Mouse (Mus musculus) MEL (cell line): ENCODE results near the gene Stom. TPM values are rescaled to one million over a fixed set of nuclear protein-coding genes. Genes with fewer than 3 reads are reported as not detected.
A peak's percentile ranks its signal among the peaks of the same experiment; 100 is the strongest.

Experiments
- DNase-seq: peaks from one replicate; pipeline ENCODE4 v3.0.0; 2011; ENCODE audit warnings: low read depth, low spot score
- H3K27ac ChIP-seq: 2 replicates; pipeline ENCODE4 v1.5.1; 2012; ENCODE audit warnings: low read depth, mild to moderate bottlenecking, control low read depth, low read length, moderate library complexity; ENCODE audit not compliant: control insufficient read depth
- H3K27me3 ChIP-seq, 2 experiments: fragments of 150-350 bp in 1 of 2; sonication (generic) in 1 of 2; 2 replicates each; pipeline ENCODE4 v1.6.1; 2012; ENCODE audit warnings: low read length in 2 of 2, mild to moderate bottlenecking in 2 of 2, improper control_type of control experiment in 1 of 2, moderate library complexity in 1 of 2; ENCODE audit not compliant: insufficient read depth in 2 of 2, control insufficient read depth in 1 of 2
- H3K36me3 ChIP-seq, 2 experiments: 2 replicates each; pipeline ENCODE4 v1.6.1; 2012 to 2014; ENCODE audit warnings: low read length in 2 of 2, improper control_type of control experiment in 1 of 2, inconsistent platforms in 1 of 2, mild to moderate bottlenecking in 1 of 2; ENCODE audit not compliant: insufficient read depth in 2 of 2, control insufficient read depth in 1 of 2
- H3K4me1 ChIP-seq, 2 experiments: fragments of 150-350 bp in 1 of 2; sonication (generic) in 1 of 2; 2 replicates each; pipeline ENCODE4 v1.6.1; 2012; ENCODE audit warnings: low read length in 2 of 2, improper control_type of control experiment in 1 of 2, mild to moderate bottlenecking in 1 of 2; ENCODE audit not compliant: insufficient read depth in 2 of 2, control insufficient read depth in 1 of 2
- H3K4me3 ChIP-seq, 2 experiments: fragments of 150-350 bp in 1 of 2; sonication (generic) in 1 of 2; 2 replicates each; pipeline ENCODE4 v1.5.1; 2012; ENCODE audit warnings: low read depth in 2 of 2, low read length in 2 of 2, mild to moderate bottlenecking in 2 of 2, moderate library complexity in 2 of 2, control low read depth in 1 of 2, improper control_type of control experiment in 1 of 2; ENCODE audit not compliant: control insufficient read depth in 1 of 2, insufficient read depth in 1 of 2
- H3K79me2 ChIP-seq: 2 replicates; pipeline ENCODE4 v1.6.1; 2012; ENCODE audit warnings: mild to moderate bottlenecking, low read length, moderate library complexity; ENCODE audit not compliant: control insufficient read depth, poor library complexity, insufficient read depth
- H3K9ac ChIP-seq: 2 replicates; pipeline ENCODE4 v1.6.1; 2012; ENCODE audit warnings: low read depth, mild to moderate bottlenecking, control low read depth, low read length, moderate library complexity; ENCODE audit not compliant: control insufficient read depth, poor library complexity, severe bottlenecking
- H3K9me3 ChIP-seq: fragments of 150-350 bp; sonication (generic); replicated peaks from 2 replicates; pipeline ENCODE4 v1.6.1; 2012; ENCODE audit warnings: mild to moderate bottlenecking, low read length, improper control_type of control experiment, moderate library complexity; ENCODE audit not compliant: insufficient read depth
- BHLHE40 ChIP-seq: IDR thresholded peaks from 2 replicates; pipeline ENCODE4 v1.6.1; 2012; ENCODE audit warnings: low read depth, mild to moderate bottlenecking, inconsistent platforms, low read length, improper control_type of control experiment, borderline replicate concordance
- CHD1 ChIP-seq: IDR thresholded peaks from 2 replicates; pipeline ENCODE4 v1.6.1; 2012; ENCODE audit warnings: low read depth, mild to moderate bottlenecking, inconsistent platforms, low read length, improper control_type of control experiment
- CHD2 ChIP-seq: IDR thresholded peaks from 2 replicates; pipeline ENCODE4 v1.6.1; 2011; ENCODE audit warnings: low read length, improper control_type of control experiment
- CTCF ChIP-seq, 3 experiments: IDR thresholded peaks in 2 of 3; conservative IDR thresholded peaks in 1 of 3; 2 replicates each; pipeline ENCODE4 v1.5.1; 2011 to 2012; ENCODE audit warnings: low read length in 3 of 3, low read depth in 2 of 3, mild to moderate bottlenecking in 2 of 3, improper control_type of control experiment in 1 of 3, inconsistent platforms in 1 of 3, mixed read lengths in 1 of 3, moderate library complexity in 1 of 3; ENCODE audit not compliant: control insufficient read depth in 1 of 3, insufficient read depth in 1 of 3, poor library complexity in 1 of 3, severe bottlenecking in 1 of 3
- E2F4 ChIP-seq: IDR thresholded peaks from 2 replicates; pipeline ENCODE4 v1.6.1; 2011; ENCODE audit warnings: low read depth, low read length, improper control_type of control experiment, borderline replicate concordance
- ELF1 ChIP-seq: IDR thresholded peaks from 2 replicates; pipeline ENCODE4 v1.6.1; 2014; ENCODE audit warnings: low read depth, mild to moderate bottlenecking, inconsistent platforms, low read length, improper control_type of control experiment, moderate library complexity
- EP300 ChIP-seq, 2 experiments: IDR thresholded peaks; 2 replicates each; pipeline ENCODE4 v1.6.1; 2011; ENCODE audit warnings: improper control_type of control experiment in 2 of 2, low read length in 2 of 2, low read depth in 1 of 2, mild to moderate bottlenecking in 1 of 2
- ETS1 ChIP-seq: IDR thresholded peaks from 2 replicates; pipeline ENCODE4 v1.6.1; 2012; ENCODE audit warnings: low read depth, mild to moderate bottlenecking, inconsistent platforms, low read length, improper control_type of control experiment, moderate library complexity
- MAFK ChIP-seq: IDR thresholded peaks from 2 replicates; pipeline ENCODE4 v1.6.1; 2011; ENCODE audit warnings: low read depth, mild to moderate bottlenecking, low read length, improper control_type of control experiment, borderline replicate concordance
- MEF2A ChIP-seq: IDR thresholded peaks from 2 replicates; pipeline ENCODE4 v1.6.1; 2014; ENCODE audit warnings: low read depth, mild to moderate bottlenecking, inconsistent platforms, low read length, improper control_type of control experiment; ENCODE audit not compliant: poor library complexity, insufficient replicate concordance, severe bottlenecking; ENCODE audit errors: extremely low read depth
- MXI1 ChIP-seq: IDR thresholded peaks from 2 replicates; pipeline ENCODE4 v1.6.1; 2011; ENCODE audit warnings: mild to moderate bottlenecking, low read depth, low read length, improper control_type of control experiment
- MYC ChIP-seq: IDR thresholded peaks from 2 replicates; pipeline ENCODE4 v1.6.1; 2011; ENCODE audit warnings: low read depth, mild to moderate bottlenecking, low read length, improper control_type of control experiment, moderate library complexity
- NRF1 ChIP-seq: IDR thresholded peaks from 2 replicates; pipeline ENCODE4 v1.6.1; 2014; ENCODE audit warnings: low read depth, mild to moderate bottlenecking, inconsistent platforms, low read length, improper control_type of control experiment, moderate library complexity; ENCODE audit not compliant: poor library complexity, insufficient read depth, severe bottlenecking
- POLR2AphosphoS5 ChIP-seq: IDR thresholded peaks from 2 replicates; pipeline ENCODE4 v1.6.1; 2012; ENCODE audit warnings: low read depth, borderline replicate concordance, mild to moderate bottlenecking, inconsistent platforms, low read length, moderate library complexity, mixed read lengths
- RCOR1 ChIP-seq: IDR thresholded peaks from 2 replicates; pipeline ENCODE4 v1.6.1; 2012; ENCODE audit warnings: low read depth, mild to moderate bottlenecking, inconsistent platforms, low read length, improper control_type of control experiment
- TCF12 ChIP-seq: IDR thresholded peaks from 2 replicates; pipeline ENCODE4 v1.6.1; 2014; ENCODE audit warnings: low read depth, mild to moderate bottlenecking, inconsistent platforms, low read length, improper control_type of control experiment, moderate library complexity
- UBTF ChIP-seq: IDR thresholded peaks from 2 replicates; pipeline ENCODE4 v1.6.1; 2012; ENCODE audit warnings: low read depth, mild to moderate bottlenecking, inconsistent platforms, low read length, improper control_type of control experiment, moderate library complexity, borderline replicate concordance; ENCODE audit not compliant: insufficient read depth
- USF1 ChIP-seq: IDR thresholded peaks from 2 replicates; pipeline ENCODE4 v1.6.1; 2014; ENCODE audit warnings: low read depth, mild to moderate bottlenecking, inconsistent platforms, low read length, improper control_type of control experiment, moderate library complexity
- ZMIZ1 ChIP-seq: IDR thresholded peaks from 2 replicates; pipeline ENCODE4 v1.6.1; 2012; ENCODE audit warnings: low read depth, mild to moderate bottlenecking, inconsistent platforms, low read length, improper control_type of control experiment, moderate library complexity
- ZNF384 ChIP-seq: IDR thresholded peaks from 2 replicates; pipeline ENCODE4 v1.6.1; 2012; ENCODE audit warnings: low read depth, mild to moderate bottlenecking, inconsistent platforms, low read length, improper control_type of control experiment
- polyA plus RNA-seq, 2 experiments: library from polyadenylated mRNA; stranded (reverse) in 1 of 2; unstranded in 1 of 2; fragments of >175 nt in 1 of 2; fragments of >200 nt in 1 of 2; gene quantifications; 2 replicates each; pipeline versions ENCODE4 v1.2.1 to v1.2.4; 2012; ENCODE audit warnings: low replicate concordance in 2 of 2, low read depth in 1 of 2; ENCODE audit not compliant: insufficient read length in 2 of 2, insufficient read depth in 1 of 2, missing spikeins in 1 of 2
- total RNA-seq: library from RNA; depleted of rRNA; stranded (reverse); fragments of 300-350 nt; gene quantifications from 2 replicates; pipeline ENCODE4 v1.2.3, GENCODE M21; 2012

Stom gene
- total and polyA plus RNA-seq, 3 experiments: 28.0 to 49.4 TPM; not detected in 1

GRCm38 (mm10) chr2:35273536-35273935 is 63.2 kb downstream of the Stom start:
- Histone ChIP-seq H3K27me3 (no peaks in the 10 kb centered on the region), H3K9ac (no peak overlapping the region), H3K9me3 (no peaks in the 10 kb centered on the region), H3K79me2 (no peaks in the 10 kb centered on the region), H3K36me3 (no peaks in the 10 kb centered on the region), H3K4me3 (no peak overlapping the region), H3K27ac (no peak overlapping the region), H3K4me1 (no peaks in the 10 kb centered on the region)
- TF ChIP-seq MEF2A (no peak), ELF1 (no peak), ETS1 (no peak), MXI1 (no peak), CHD2 (no peak), CHD1 (no peak), UBTF (no peak), POLR2AphosphoS5 (no peak), BHLHE40 (no peak), E2F4 (no peak), ZMIZ1 (no peak)
- no peak for DNase-seq

- Histone ChIP-seq H3K9me3 (no peaks in the 10 kb centered on the region), H3K36me3 (no peaks in the 10 kb centered on the region), H3K79me2 (no peaks in the 10 kb centered on the region), H3K27me3 (no peaks in the 10 kb centered on the region), H3K4me1 (no peaks in the 10 kb centered on the region), H3K27ac (no peak overlapping the region), H3K9ac (no peak overlapping the region), H3K4me3 (no peak overlapping the region)
- DNase-seq: no peak
- TF ChIP-seq USF1: peak; percentile 76
- TF ChIP-seq CTCF (IDR thresholded peaks at IDR 0.05 in 2 of 3, conservative IDR thresholded peaks at IDR 0.05 in 1 of 3; ENCODE audit: control insufficient read depth in 1 of 3, insufficient read depth in 1 of 3, low read depth in 2 of 3, low read length in 3 of 3, poor library complexity in 1 of 3, severe bottlenecking in 1 of 3): no peak
Measured at GRCm38 (mm10) chr2:35272881-35273280, 63.9 kb downstream of the Stom start.

- Histone ChIP-seq H3K79me2 (no peaks in the 10 kb centered on the region), H3K9ac (no peak overlapping the region), H3K4me1 (no peaks in the 10 kb centered on the region), H3K9me3 (no peaks in the 10 kb centered on the region), H3K36me3 (no peaks in the 10 kb centered on the region), H3K27me3 (no peaks in the 10 kb centered on the region), H3K4me3 (no peak overlapping the region), H3K27ac (no peak overlapping the region)
- peak; percentile 25 for DNase-seq
- TF ChIP-seq MYC (no peak), ZMIZ1 (no peak), CHD2 (no peak), RCOR1 (no peak), TCF12 (no peak), EP300 (IDR thresholded peaks at IDR 0.05; ENCODE audit: low read depth in 1 of 2, low read length in 2 of 2) (no peak), NRF1 (no peak), MAFK (no peak), ZNF384 (no peak), CTCF (IDR thresholded peaks at IDR 0.05 in 2 of 3, conservative IDR thresholded peaks at IDR 0.05 in 1 of 3; ENCODE audit: control insufficient read depth in 1 of 3, insufficient read depth in 1 of 3, low read depth in 2 of 3, low read length in 3 of 3, poor library complexity in 1 of 3, severe bottlenecking in 1 of 3) (no peak)
Measured at GRCm38 (mm10) chr2:35271817-35272216, 65.0 kb downstream of the Stom start.
